Mouse (Mus musculus) monocyte, adult 5-6 weeks (primary cell): ENCODE data around the gene Ccdc51. TPM values are rescaled to one million over a fixed set of nuclear protein-coding genes. Genes with fewer than 3 reads are reported as not detected.

Experiments
- ATAC-seq: fragments of 153-309, 156-312 bp; replicated peaks from 2 replicates; pipeline ENCODE4 v1.8.0; 2017; ENCODE audit warnings: mild to moderate bottlenecking; ENCODE audit not compliant: low TSS enrichment, insufficient number of reproducible peaks, severe bottlenecking, poor library complexity, low FRiP score
- total RNA-seq: library from RNA; stranded (forward); fragments of 200-1000, 200-491, 200-594 nt; gene quantifications from 3 replicates; pipeline ENCODE4 v1.2.3, GENCODE M21; 2017

Gene Ccdc51
- total RNA-seq: 3.6 to 10.0 TPM (median 9.5 TPM) in 3 replicates

GRCm38 (mm10) chr9:109082124-109082800, at the start of gene Ccdc51, which contains the start of gene Tma7:
TSS of gene Ccdc51 (plus strand) at chr9:109082493.
TSS of gene Tma7 (minus strand) at chr9:109082587.
- ATAC-seq: peak; percentile 98

- peak; percentile 92 for ATAC-seq
Observed at GRCm38 (mm10) chr9:109038086-109038895, 44.0 kb upstream of the Ccdc51 start, which contains the start of gene Shisa5. TSS of gene Shisa5 (plus strand) at chr9:109038565.

GRCm38 (mm10) chr9:109038901-109039364, 43.4 kb upstream of the Ccdc51 start:
- ATAC-seq: peak; percentile 56

GRCm38 (mm10) chr9:109039681-109040080, 42.6 kb upstream of the Ccdc51 start:
- ATAC-seq: no peak

- no peak for ATAC-seq
Observed at GRCm38 (mm10) chr9:109040216-109040615, 42.1 kb upstream of the Ccdc51 start.

GRCm38 (mm10) chr9:109040906-109041305, 41.4 kb upstream of the Ccdc51 start:
- no peak for ATAC-seq

GRCm38 (mm10) chr9:109041351-109041750, 40.9 kb upstream of the Ccdc51 start:
- ATAC-seq: no peak

GRCm38 (mm10) chr9:109046306-109046705, 36.0 kb upstream of the Ccdc51 start:
- peak; percentile 90 for ATAC-seq

GRCm38 (mm10) chr9:109049316-109049715, 33.0 kb upstream of the Ccdc51 start:
- no peak for ATAC-seq

GRCm38 (mm10) chr9:109049996-109050673, 32.2 kb upstream of the Ccdc51 start:
- ATAC-seq: no peak

GRCm38 (mm10) chr9:109050674-109050997, 31.7 kb upstream of the Ccdc51 start:
- no peak for ATAC-seq

- ATAC-seq: no peak
Observed at GRCm38 (mm10) chr9:109051011-109051501, 31.2 kb upstream of the Ccdc51 start.

- peak; percentile 49 for ATAC-seq
Observed at GRCm38 (mm10) chr9:109051651-109052489, 30.4 kb upstream of the Ccdc51 start.

GRCm38 (mm10) chr9:109052490-109053260, 29.6 kb upstream of the Ccdc51 start:
- ATAC-seq: no peak

- no peak for ATAC-seq
Observed at GRCm38 (mm10) chr9:109053366-109053765, 28.9 kb upstream of the Ccdc51 start.

GRCm38 (mm10) chr9:109053851-109054250, 28.4 kb upstream of the Ccdc51 start:
- no peak for ATAC-seq

GRCm38 (mm10) chr9:109054712-109055111, 27.6 kb upstream of the Ccdc51 start:
- ATAC-seq: peak; percentile 61
